Mouse (Mus musculus) thymus, adult 2 months (tissue): ENCODE data around the gene Hibadh. TPM values are rescaled to one million over a fixed set of nuclear protein-coding genes. Genes with fewer than 3 reads are reported as not detected.

Experiments used
- DNase-seq: peaks from one replicate; pipeline ENCODE4 v3.0.0; 2021
- H3K27ac ChIP-seq: fragments of 200-500 bp; 2 replicates; pipeline ENCODE4 v1.5.1; 2012; ENCODE audit warnings: low read length, control low read depth; ENCODE audit not compliant: control insufficient read depth, insufficient read depth
- H3K27me3 ChIP-seq: fragments of 200-500 bp; 2 replicates; pipeline ENCODE4 v1.6.1; 2012; ENCODE audit warnings: mild to moderate bottlenecking, low read length, moderate library complexity, mixed read lengths; ENCODE audit not compliant: control insufficient read depth, insufficient read depth
- H3K36me3 ChIP-seq: fragments of 200-500 bp; 2 replicates; pipeline ENCODE4 v1.6.1; 2012; ENCODE audit warnings: mild to moderate bottlenecking, low read length, moderate library complexity; ENCODE audit not compliant: control insufficient read depth, insufficient read depth
- H3K4me1 ChIP-seq: fragments of 200-500 bp; replicated peaks from 2 replicates; pipeline ENCODE4 v1.6.1; 2012; ENCODE audit warnings: low read length; ENCODE audit not compliant: control insufficient read depth, insufficient read depth
- H3K4me3 ChIP-seq: fragments of 200-500 bp; 2 replicates; pipeline ENCODE4 v1.5.1; 2012; ENCODE audit warnings: mild to moderate bottlenecking, low read length, control low read depth, moderate library complexity; ENCODE audit not compliant: control insufficient read depth, insufficient read depth
- CTCF ChIP-seq: fragments of 200-500 bp; IDR thresholded peaks from 2 replicates; pipeline ENCODE4 v1.5.1; 2012; ENCODE audit warnings: mild to moderate bottlenecking, control low read depth, low read length, moderate library complexity, borderline replicate concordance; ENCODE audit not compliant: control insufficient read depth, poor library complexity, insufficient read depth; ENCODE audit errors: extremely low read depth
- POLR2A ChIP-seq: fragments of 200-500 bp; IDR thresholded peaks from 2 replicates; pipeline ENCODE4 v1.6.1; 2012; ENCODE audit warnings: mild to moderate bottlenecking, low read length, control low read depth, moderate library complexity; ENCODE audit not compliant: control insufficient read depth, poor library complexity, insufficient read depth; ENCODE audit errors: extremely low read depth
- WGBS: fragments of 180-500 bp; shearing (Covaris S2); methylation state at CpG from one replicate; pipeline ENCODE4 v1.1.7; 2018; 5-methylcytosine and 5-hydroxymethylcytosine counted together
- polyA plus RNA-seq: library from polyadenylated mRNA; depleted of rRNA; stranded (reverse); fragments of >200 nt; gene quantifications from 2 replicates; pipeline ENCODE4 v1.2.3, GENCODE M21; 2012

Hibadh gene
- polyA plus RNA-seq, 1 experiment, result 66.5 TPM

- 1% methylated on average over 28 of the region's 28 CpGs for WGBS
- Histone ChIP-seq H3K27me3 (no peaks in the 10 kb centered on the region), H3K36me3 (no peaks in the 10 kb centered on the region), H3K27ac (peak overlapping the region; percentile 63), H3K4me3 (peak overlapping the region; percentile 83), H3K4me1 (peaks cover 13% of the 10 kb centered on the region)
- TF ChIP-seq CTCF (no peak), POLR2A (no peak)
- DNase-seq, result no peak
Measured at GRCm38 (mm10) chr6:52639546-52640223, 504 bp downstream of the Hibadh start.

DNA sequence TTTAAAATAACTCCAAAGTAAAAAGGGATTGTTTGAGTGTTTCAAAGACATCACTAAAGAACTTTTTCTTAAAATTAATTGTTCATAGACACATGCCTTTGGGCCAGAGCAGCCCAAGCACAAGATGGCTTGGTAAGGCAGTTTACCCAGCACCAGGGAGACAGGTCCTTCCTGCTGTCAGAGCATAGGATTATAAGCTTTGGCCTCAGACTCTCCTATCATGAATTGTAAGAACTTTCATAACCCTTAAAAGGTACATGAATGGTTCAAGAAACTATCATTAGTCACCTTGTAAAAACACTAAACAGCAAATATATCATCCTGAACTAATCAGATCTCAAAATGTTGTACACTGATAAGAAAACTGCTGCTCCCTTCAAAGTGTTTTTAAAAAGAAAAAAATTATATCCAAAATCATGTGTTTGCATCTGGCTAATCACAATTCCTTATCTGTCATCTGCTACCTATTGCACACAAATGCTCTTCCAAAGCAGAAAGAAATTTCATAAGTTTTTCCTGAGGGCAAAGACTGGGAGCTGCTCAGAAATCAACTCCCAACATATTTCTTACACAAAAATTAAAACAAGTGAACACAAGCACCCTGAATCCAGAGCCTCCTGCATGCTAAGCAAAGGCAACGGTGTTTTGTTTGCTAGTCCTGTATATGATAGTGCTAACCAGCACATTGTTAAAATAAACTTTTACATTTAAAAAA, 1.6 kb downstream of the Hibadh start:
- 75% methylated on average over 1 of the region's 1 CpGs for WGBS
- Histone ChIP-seq H3K27me3 (no peaks in the 10 kb centered on the region), H3K4me1 (peaks cover 13% of the 10 kb centered on the region), H3K4me3 (no peak overlapping the region), H3K27ac (no peak overlapping the region), H3K36me3 (no peaks in the 10 kb centered on the region)
- DNase-seq, result no peak
- TF ChIP-seq POLR2A (no peak), CTCF (no peak)

DNA sequence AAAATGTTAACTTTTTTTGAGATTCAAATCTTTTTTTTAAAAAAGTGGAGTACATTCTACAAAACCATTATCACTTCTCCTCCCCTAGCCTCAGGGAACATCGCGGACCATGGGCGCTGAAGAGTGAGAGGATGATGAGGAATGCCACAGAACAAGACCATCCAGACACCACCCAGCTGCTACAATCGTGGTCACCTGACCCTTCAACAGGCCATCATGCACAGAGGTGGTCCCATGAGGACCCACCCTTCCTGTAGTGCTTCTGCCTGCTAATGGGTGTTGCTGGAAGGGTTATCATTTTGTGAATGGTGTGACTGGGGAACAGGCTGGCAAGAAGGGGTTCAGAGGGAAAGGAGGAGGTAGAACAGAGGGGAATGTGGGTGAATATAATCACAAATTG, 2.9 kb downstream of the Hibadh start:
- DNase-seq, result no peak
- Histone ChIP-seq H3K4me3 (no peak overlapping the region), H3K36me3 (no peaks in the 10 kb centered on the region), H3K27ac (no peak overlapping the region), H3K27me3 (no peaks in the 10 kb centered on the region), H3K4me1 (peaks cover 9% of the 10 kb centered on the region)
- WGBS, result 91% methylated on average over 4 of the region's 4 CpGs
- no peak for TF ChIP-seq POLR2A
- no peak for TF ChIP-seq CTCF

DNA sequence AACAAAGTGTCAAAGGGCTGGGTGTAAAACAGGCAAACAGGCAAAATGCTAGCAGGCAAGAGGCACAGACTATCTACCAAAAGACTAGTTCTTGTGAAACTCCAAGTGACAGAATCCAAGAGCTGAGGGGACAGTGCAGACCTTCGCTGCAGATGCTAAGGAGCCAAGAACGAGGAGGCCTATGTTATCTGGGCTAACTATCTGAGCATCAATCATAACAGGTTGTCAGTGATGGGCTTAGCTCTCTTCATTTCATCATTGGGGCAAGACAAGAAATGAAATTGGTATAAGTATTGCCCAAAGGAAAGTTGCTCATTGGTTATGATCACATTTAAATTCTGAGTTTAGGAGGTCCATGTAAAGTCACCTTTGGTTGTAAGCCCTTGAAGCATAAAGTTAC, 4.8 kb downstream of the Hibadh start:
- no peaks in the 10 kb centered on the region for H3K27me3 ChIP-seq
- TF ChIP-seq CTCF (no peak), POLR2A (no peak)
- no peak for DNase-seq
- peaks cover 3% of the 10 kb centered on the region; the same call in 1 of the 2 replicates for H3K4me1 ChIP-seq
- H3K36me3 ChIP-seq, result no peaks in the 10 kb centered on the region
- 89% methylated on average over 2 of the region's 2 CpGs for WGBS
- H3K4me3 ChIP-seq, result no peak overlapping the region
- H3K27ac ChIP-seq, result no peak overlapping the region

DNA sequence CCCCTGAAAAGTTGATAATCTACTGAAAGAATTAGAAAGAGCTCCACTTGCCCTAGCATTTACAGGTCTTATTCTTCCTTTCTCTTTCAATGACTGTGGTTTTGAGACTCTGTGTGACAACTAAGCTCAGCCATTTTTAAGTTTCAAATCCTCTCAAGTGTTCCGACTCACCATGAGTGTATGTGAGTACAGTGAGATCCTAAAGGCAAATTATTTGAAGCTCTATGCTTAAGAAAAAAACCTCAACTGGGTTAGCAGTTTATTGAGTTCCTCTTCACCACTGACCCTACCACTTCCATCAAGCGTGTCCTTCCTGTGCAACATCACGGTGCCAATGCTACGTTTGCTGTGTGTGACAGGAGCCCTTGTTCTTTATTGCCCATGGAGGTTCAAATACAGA, 9.6 kb downstream of the Hibadh start:
- Histone ChIP-seq H3K36me3 (peaks cover 28% of the 10 kb centered on the region), H3K27me3 (no peaks in the 10 kb centered on the region), H3K27ac (no peak overlapping the region), H3K4me3 (no peak overlapping the region), H3K4me1 (no peaks in the 10 kb centered on the region)
- TF ChIP-seq CTCF (no peak), POLR2A (no peak)
- no peak for DNase-seq
- 60% methylated on average over 4 of the region's 4 CpGs for WGBS

GRCm38 (mm10) chr6:52629180-52629579, 11.0 kb downstream of the Hibadh start:
- H3K4me3 ChIP-seq, result no peak overlapping the region
- no peak overlapping the region for H3K27ac ChIP-seq
- H3K27me3 ChIP-seq, result no peaks in the 10 kb centered on the region
- 96% methylated on average over 4 of the region's 4 CpGs for WGBS
- TF ChIP-seq POLR2A (no peak), CTCF (no peak)
- peaks cover 33% of the 10 kb centered on the region for H3K36me3 ChIP-seq
- no peak for DNase-seq
- no peaks in the 10 kb centered on the region for H3K4me1 ChIP-seq

DNA sequence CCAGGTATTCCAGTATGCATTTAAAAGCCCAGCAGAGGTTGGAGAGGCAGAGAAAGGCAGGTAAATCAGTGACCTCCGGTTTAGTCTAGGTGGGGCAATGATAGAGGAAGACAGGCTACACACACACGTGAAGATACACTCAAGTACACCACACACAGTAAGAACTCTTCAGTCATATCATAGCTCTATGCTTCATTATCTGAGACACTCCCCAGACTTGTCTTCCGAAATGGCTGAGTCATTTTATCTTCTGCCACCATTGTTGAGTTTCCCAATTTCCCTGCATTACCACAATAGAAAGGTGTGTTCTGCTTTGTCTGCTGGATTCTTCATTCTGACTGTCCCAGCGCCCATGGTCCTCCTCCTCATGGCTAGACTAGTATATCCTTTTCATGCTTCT, 13.5 kb downstream of the Hibadh start:
- Histone ChIP-seq H3K27me3 (no peaks in the 10 kb centered on the region), H3K4me3 (no peak overlapping the region), H3K4me1 (no peaks in the 10 kb centered on the region), H3K36me3 (peaks cover 45% of the 10 kb centered on the region), H3K27ac (no peak overlapping the region)
- no peak for DNase-seq
- TF ChIP-seq CTCF (no peak), POLR2A (no peak)
- WGBS, result 97% methylated on average over 4 of the region's 4 CpGs
